Mouse (Mus musculus): Measurements from ENCODE around the gene Ifitm5.
"Not testable (repeated sequence)": the region's sequence is repeated elsewhere in the genome, so short reads cannot be mapped to it uniquely, and the experiment has no call there.

DNA sequence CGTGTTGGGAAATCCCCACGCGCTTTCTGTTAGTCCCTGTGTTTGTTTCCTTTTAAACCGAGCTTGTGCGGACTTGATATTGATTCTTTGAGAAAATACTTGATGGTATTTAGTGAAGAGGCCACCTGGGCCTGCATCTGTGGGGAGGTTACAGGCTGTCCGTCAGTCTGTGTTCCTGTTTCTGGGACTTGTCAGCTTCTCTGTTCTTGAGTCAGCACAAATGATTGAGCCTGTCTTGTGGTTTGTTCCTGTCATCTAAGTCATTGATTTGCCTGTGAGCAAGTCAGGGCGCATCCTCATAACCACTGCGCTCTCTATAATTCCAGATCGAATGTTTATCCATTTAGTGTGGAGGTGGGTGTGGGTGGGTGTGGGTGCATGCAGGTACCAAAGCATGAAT is 26.6 kb upstream of the Ifitm5 start:
- not testable (repeated sequence) for TF ChIP-seq KAT2A (conservative IDR thresholded peaks at IDR 0.05; ENCODE audit: low read depth, low read length); TBP (IDR thresholded peaks at IDR 0.05; ENCODE audit: low read depth, low read length); CTCF (IDR thresholded peaks at IDR 0.05 in 2 of 3, conservative IDR thresholded peaks at IDR 0.05 in 1 of 3; ENCODE audit: control insufficient read depth in 1 of 3, insufficient read depth in 1 of 3, low read depth in 2 of 3, low read length in 3 of 3, poor library complexity in 1 of 3, severe bottlenecking in 1 of 3); POLR2AphosphoS2 (IDR thresholded peaks at IDR 0.05; ENCODE audit: low read length); MAZ (IDR thresholded peaks at IDR 0.05; ENCODE audit: low read depth, low read length); ZC3H11A (IDR thresholded peaks at IDR 0.05; ENCODE audit: low read depth, low read length)
